Mouse (Mus musculus): ENCODE measurements around the gene Mecp2.
"Not testable (repeated sequence)": the region's sequence is repeated elsewhere in the genome, so short reads cannot be mapped to it uniquely, and the experiment has no call there.

The Mecp2 gene

GRCm38 (mm10) chrX:74135263-74135662 lies at the start of gene Mecp2:
Mecp2 (minus strand) TSS chrX:74135363.
- not testable (repeated sequence) for DNase-seq (ENCODE audit: low spot score in 2 of 2)

- DNase-seq (ENCODE audit: low spot score in 2 of 2) = no peak
Measured at GRCm38 (mm10) chrX:74176959-74177358, 41.8 kb upstream of the Mecp2 start, which contains the start of gene Tktl1. Tktl1 (plus strand) TSS chrX:74177259.

- no peak for DNase-seq (ENCODE audit: low spot score in 2 of 2)
Measured at GRCm38 (mm10) chrX:74167738-74168137, 32.6 kb upstream of the Mecp2 start, which contains the start of gene Tex28. Tex28 (minus strand) TSS chrX:74167838.

- no peak for DNase-seq (ENCODE audit: low spot score in 2 of 2)
Measured at GRCm38 (mm10) chrX:74127164-74127563, 8.0 kb downstream of the Mecp2 start, which contains the start of gene Opn1mw. Opn1mw (plus strand) TSS chrX:74127464.

- no peak for DNase-seq (ENCODE audit: low spot score in 2 of 2)
Measured at GRCm38 (mm10) chrX:74124975-74125374, 10.2 kb downstream of the Mecp2 start.

- peak in 1 of 2 experiments; percentile 39 for DNase-seq (ENCODE audit: low spot score in 2 of 2)
Measured at GRCm38 (mm10) chrX:74115511-74115910, 19.7 kb downstream of the Mecp2 start.

- no peak for DNase-seq (ENCODE audit: low spot score in 2 of 2)
Measured at GRCm38 (mm10) chrX:74114036-74114435, 21.1 kb downstream of the Mecp2 start.

- no peak for DNase-seq (ENCODE audit: low spot score in 2 of 2)
Measured at GRCm38 (mm10) chrX:74108747-74109146, 26.4 kb downstream of the Mecp2 start.

- no peak for DNase-seq (ENCODE audit: low spot score in 2 of 2)
Measured at GRCm38 (mm10) chrX:74105916-74106315, 29.2 kb downstream of the Mecp2 start.

- no peak for DNase-seq (ENCODE audit: low spot score in 2 of 2)
Measured at GRCm38 (mm10) chrX:74103457-74104188, 31.5 kb downstream of the Mecp2 start.

GRCm38 (mm10) chrX:74095130-74095529 lies 40.0 kb downstream of the Mecp2 start:
- DNase-seq (ENCODE audit: low spot score in 2 of 2) = no peak

GRCm38 (mm10) chrX:74085601-74086038 lies 49.5 kb downstream of the Mecp2 start:
- peak; percentile 86 to 94 for DNase-seq (ENCODE audit: low spot score in 2 of 2)

- DNase-seq (ENCODE audit: low spot score in 2 of 2) = peak; percentile 36 to 74
Measured at GRCm38 (mm10) chrX:74084946-74085498, 50.1 kb downstream of the Mecp2 start.

- no peak for DNase-seq (ENCODE audit: low spot score in 2 of 2)
Measured at GRCm38 (mm10) chrX:74084276-74084837, 50.8 kb downstream of the Mecp2 start.

- DNase-seq (ENCODE audit: low spot score in 2 of 2) = no peak
Measured at GRCm38 (mm10) chrX:74070794-74071193, 64.4 kb downstream of the Mecp2 start.

- DNase-seq (ENCODE audit: low spot score in 2 of 2) = peak in 1 of 2 experiments; percentile 2
Measured at GRCm38 (mm10) chrX:74067891-74068290, 67.3 kb downstream of the Mecp2 start.

- DNase-seq (ENCODE audit: low spot score in 2 of 2) = no peak
Measured at GRCm38 (mm10) chrX:74045107-74045506, 90.1 kb downstream of the Mecp2 start.

- no peak for DNase-seq (ENCODE audit: low spot score in 2 of 2)
Measured at GRCm38 (mm10) chrX:74037702-74038375, 97.3 kb downstream of the Mecp2 start.

GRCm38 (mm10) chrX:74030000-74030399 lies 105.2 kb downstream of the Mecp2 start:
- no peak for DNase-seq (ENCODE audit: low spot score in 2 of 2)

GRCm38 (mm10) chrX:74023188-74024049 lies 111.7 kb downstream of the Mecp2 start, which contains the start of gene Irak1:
Irak1 (minus strand) TSS chrX:74023918.
- peak; percentile 49 to 81 for DNase-seq (ENCODE audit: low spot score in 2 of 2)

- no peak for DNase-seq (ENCODE audit: low spot score in 2 of 2)
Measured at GRCm38 (mm10) chrX:74022795-74023187, 112.4 kb downstream of the Mecp2 start.
